Mouse (Mus musculus) myocyte (in vitro differentiated cells): ENCODE results near the gene Nrip1. TPM values are rescaled to one million over a fixed set of nuclear protein-coding genes. Genes with fewer than 3 reads are reported as not detected.

Experiments used
- H3K27me3 ChIP-seq: one replicate; pipeline ENCODE4 v1.6.1; 2011; ENCODE audit not compliant: control insufficient read depth, insufficient read depth, insufficient read length
- H3K36me3 ChIP-seq: one replicate; pipeline ENCODE4 v1.6.1; 2011; ENCODE audit not compliant: control insufficient read depth, insufficient read depth
- H3K4me2 ChIP-seq: one replicate; pipeline ENCODE4 v1.6.1; 2011; ENCODE audit warnings: low read depth, control low read depth
- H3K4me3 ChIP-seq: one replicate; pipeline ENCODE4 v1.5.1; 2011; ENCODE audit warnings: mild to moderate bottlenecking, control low read depth, moderate library complexity
- H3K79me2 ChIP-seq: one replicate; pipeline ENCODE4 v1.6.1; 2011; ENCODE audit not compliant: control insufficient read depth, insufficient read depth
- H3ac ChIP-seq: one replicate; pipeline ENCODE4 v1.6.1; 2011; ENCODE audit not compliant: control insufficient read depth, insufficient read length
- CEBPB ChIP-seq: IDR thresholded peaks from 2 replicates; pipeline ENCODE4 v1.6.1; 2011; ENCODE audit warnings: mild to moderate bottlenecking, moderate library complexity; ENCODE audit not compliant: poor library complexity, insufficient read depth, severe bottlenecking
- E2F4 ChIP-seq: IDR thresholded peaks from one replicate; pipeline ENCODE4 v1.6.1; 2011; ENCODE audit warnings: mild to moderate bottlenecking, control low read depth, moderate library complexity; ENCODE audit not compliant: insufficient read depth
- MAX ChIP-seq: IDR thresholded peaks from one replicate; pipeline ENCODE4 v1.6.1; 2011; ENCODE audit warnings: low read depth, mild to moderate bottlenecking, control low read depth
- MYOD1 ChIP-seq, 3 experiments: IDR thresholded peaks; one replicate each; pipeline ENCODE4 v1.6.1; 2011; ENCODE audit warnings: control low read depth in 2 of 3, low read depth in 2 of 3, mild to moderate bottlenecking in 2 of 3, moderate library complexity in 1 of 3; ENCODE audit not compliant: insufficient read length in 2 of 3, control insufficient read depth in 1 of 3
- MYOG ChIP-seq, 3 experiments: IDR thresholded peaks; one replicate each; pipeline ENCODE4 v1.6.1; 2011; ENCODE audit warnings: control low read depth in 2 of 3, low read depth in 2 of 3, mild to moderate bottlenecking in 2 of 3; ENCODE audit not compliant: insufficient read length in 2 of 3, control insufficient read depth in 1 of 3, insufficient read depth in 1 of 3
- POLR2A ChIP-seq: IDR thresholded peaks from one replicate; pipeline ENCODE4 v1.6.1; 2011; ENCODE audit warnings: low read depth, mild to moderate bottlenecking, control low read depth, moderate library complexity; ENCODE audit not compliant: insufficient read length
- POLR2AphosphoS2 ChIP-seq: IDR thresholded peaks from one replicate; pipeline ENCODE4 v1.6.1; 2011; ENCODE audit warnings: low read depth, control low read depth; ENCODE audit not compliant: insufficient read length
- REST ChIP-seq: IDR thresholded peaks from one replicate; pipeline ENCODE4 v1.6.1; 2011; ENCODE audit warnings: mild to moderate bottlenecking, control low read depth, moderate library complexity; ENCODE audit not compliant: insufficient read depth, insufficient read length
- SRF ChIP-seq: IDR thresholded peaks from one replicate; pipeline ENCODE4 v1.6.1; 2011; ENCODE audit warnings: low read depth; ENCODE audit not compliant: control insufficient read depth, insufficient read length
- TCF12 ChIP-seq: IDR thresholded peaks from one replicate; pipeline ENCODE4 v1.6.1; 2011; ENCODE audit warnings: mild to moderate bottlenecking, control low read depth; ENCODE audit not compliant: poor library complexity, insufficient read depth, severe bottlenecking
- TCF3 ChIP-seq: IDR thresholded peaks from one replicate; pipeline ENCODE4 v1.6.1; 2011; ENCODE audit warnings: low read depth, control low read depth; ENCODE audit not compliant: insufficient read length
- USF1 ChIP-seq: IDR thresholded peaks from one replicate; pipeline ENCODE4 v1.6.1; 2011; ENCODE audit warnings: low read depth, mild to moderate bottlenecking, control low read depth, moderate library complexity
- polyA plus RNA-seq: library from polyadenylated mRNA; unstranded; fragments of >200 nt; fragmentation: generic; extraction: Trizol; gene quantifications from one replicate; pipeline ENCODE4 v1.2.1, GENCODE M21; 2012; ENCODE audit warnings: missing spikeins

Gene Nrip1
- polyA plus RNA-seq, 1 experiment: 3.9 TPM

GRCm38 (mm10) chr16:76291366-76291765 lies 82.3 kb downstream of the Nrip1 start:
- Histone ChIP-seq H3K36me3 (peaks cover 26% of the 10 kb centered on the region), H3K27me3 (no peaks in the 10 kb centered on the region)

GRCm38 (mm10) chr16:76289495-76289894 lies 84.1 kb downstream of the Nrip1 start:
- no peak overlapping the region for H3K4me2 ChIP-seq
- no peaks in the 10 kb centered on the region for H3K27me3 ChIP-seq
- peaks cover 24% of the 10 kb centered on the region for H3K36me3 ChIP-seq
- no peak overlapping the region for H3ac ChIP-seq
- H3K79me2 ChIP-seq: no peaks in the 10 kb centered on the region
- TF ChIP-seq MYOD1 (IDR thresholded peaks at IDR 0.05; ENCODE audit: control insufficient read depth in 1 of 3, insufficient read length in 2 of 3, low read depth in 2 of 3): no peak
- TF ChIP-seq MAX: no peak
- TF ChIP-seq USF1: no peak
- TF ChIP-seq POLR2AphosphoS2: no peak
- no peak for TF ChIP-seq POLR2A
- TF ChIP-seq CEBPB: no peak
- no peak for TF ChIP-seq TCF3
- TF ChIP-seq REST: no peak
- H3K4me3 ChIP-seq: no peak overlapping the region

More at GRCm38 (mm10) chr16:76291366-76291765, 82.3 kb downstream of the Nrip1 start:
- TF ChIP-seq TCF12 (no peak), POLR2A (no peak), MAX (no peak), REST (no peak), E2F4 (no peak), MYOD1 (IDR thresholded peaks at IDR 0.05; ENCODE audit: control insufficient read depth in 1 of 3, insufficient read length in 2 of 3, low read depth in 2 of 3) (no peak), TCF3 (no peak), CEBPB (no peak), USF1 (no peak), POLR2AphosphoS2 (no peak), MYOG (IDR thresholded peaks at IDR 0.05; ENCODE audit: control insufficient read depth in 1 of 3, insufficient read depth in 1 of 3, insufficient read length in 2 of 3, low read depth in 2 of 3) (no peak)
- Histone ChIP-seq H3K4me3 (no peak overlapping the region), H3K4me2 (no peak overlapping the region), H3K79me2 (peaks cover 4% of the 10 kb centered on the region), H3ac (no peak overlapping the region)

- no peak overlapping the region for H3K4me3 ChIP-seq
- H3K36me3 ChIP-seq: no peaks in the 10 kb centered on the region
- H3K79me2 ChIP-seq: no peaks in the 10 kb centered on the region
- no peak overlapping the region for H3K4me2 ChIP-seq
- no peaks in the 10 kb centered on the region for H3K27me3 ChIP-seq
- no peak overlapping the region for H3ac ChIP-seq
- TF ChIP-seq REST (no peak), POLR2AphosphoS2 (no peak), TCF3 (no peak), MAX (no peak), CEBPB (no peak), MYOG (IDR thresholded peaks at IDR 0.05; ENCODE audit: control insufficient read depth in 1 of 3, insufficient read depth in 1 of 3, insufficient read length in 2 of 3, low read depth in 2 of 3) (no peak), POLR2A (no peak), USF1 (no peak), E2F4 (no peak), SRF (no peak), TCF12 (no peak), MYOD1 (IDR thresholded peaks at IDR 0.05; ENCODE audit: control insufficient read depth in 1 of 3, insufficient read length in 2 of 3, low read depth in 2 of 3) (no peak)
Measured at GRCm38 (mm10) chr16:76283796-76284195, 89.8 kb downstream of the Nrip1 start.

- Histone ChIP-seq H3K4me3 (no peak overlapping the region), H3K4me2 (no peak overlapping the region), H3K36me3 (no peaks in the 10 kb centered on the region), H3ac (no peak overlapping the region), H3K79me2 (no peaks in the 10 kb centered on the region), H3K27me3 (no peaks in the 10 kb centered on the region)
- TF ChIP-seq POLR2AphosphoS2: no peak
- no peak for TF ChIP-seq TCF3
- no peak for TF ChIP-seq POLR2A
- no peak for TF ChIP-seq TCF12
- TF ChIP-seq E2F4: no peak
- TF ChIP-seq CEBPB: no peak
- no peak for TF ChIP-seq MYOD1 (IDR thresholded peaks at IDR 0.05; ENCODE audit: control insufficient read depth in 1 of 3, insufficient read length in 2 of 3, low read depth in 2 of 3)
- TF ChIP-seq SRF: no peak
Measured at GRCm38 (mm10) chr16:76281850-76282249, 91.8 kb downstream of the Nrip1 start.

- H3K36me3 ChIP-seq: no peaks in the 10 kb centered on the region
- TF ChIP-seq POLR2AphosphoS2 (no peak), MYOG (IDR thresholded peaks at IDR 0.05; ENCODE audit: control insufficient read depth in 1 of 3, insufficient read depth in 1 of 3, insufficient read length in 2 of 3, low read depth in 2 of 3) (no peak), MYOD1 (IDR thresholded peaks at IDR 0.05; ENCODE audit: control insufficient read depth in 1 of 3, insufficient read length in 2 of 3, low read depth in 2 of 3) (no peak), MAX (no peak), USF1 (no peak), TCF12 (no peak), POLR2A (no peak), E2F4 (no peak), REST (no peak), SRF (no peak), TCF3 (no peak), CEBPB (no peak)
- H3K4me3 ChIP-seq: no peak overlapping the region
- no peak overlapping the region for H3ac ChIP-seq
- no peaks in the 10 kb centered on the region for H3K27me3 ChIP-seq
- H3K79me2 ChIP-seq: no peaks in the 10 kb centered on the region
- no peak overlapping the region for H3K4me2 ChIP-seq
Measured at GRCm38 (mm10) chr16:76280365-76280764, 93.3 kb downstream of the Nrip1 start.
